Mouse (Mus musculus): ENCODE results near the gene Scnn1a. TPM values are rescaled to one million over a fixed set of nuclear protein-coding genes. Genes with fewer than 3 reads are reported as not detected.
A peak's percentile ranks its signal among the peaks of the same experiment; 100 is the strongest.

Gene Scnn1a
- polyA plus RNA-seq, 1 experiment, result 5.6 TPM

GRCm38 (mm10) chr6:125321114-125321855, 826 bp downstream of the Scnn1a start:
- TF ChIP-seq CTCF (IDR thresholded peaks at IDR 0.05; ENCODE audit: control insufficient read depth, insufficient read depth, low read length) (no peak), POLR2A (IDR thresholded peaks at IDR 0.05; ENCODE audit: borderline replicate concordance, control insufficient read depth, low read depth, low read length) (no peak)
- H3K4me1 ChIP-seq (ENCODE audit: control insufficient read depth, insufficient read depth, low read length), result no peaks in the 10 kb centered on the region
- H3K27ac ChIP-seq (ENCODE audit: control insufficient read depth, insufficient read depth, low read depth, low read length, poor library complexity), result no peak overlapping the region
- H3K4me3 ChIP-seq (replicated peaks; ENCODE audit: control insufficient read depth, low read depth, low read length), result no peak overlapping the region
- WGBS, result 63% methylated on average over 26 of the region's 26 CpGs

GRCm38 (mm10) chr6:125322794-125323193, 2.3 kb downstream of the Scnn1a start:
- no peak overlapping the region for H3K4me3 ChIP-seq (replicated peaks; ENCODE audit: control insufficient read depth, low read depth, low read length)
- TF ChIP-seq CTCF (IDR thresholded peaks at IDR 0.05; ENCODE audit: control insufficient read depth, insufficient read depth, low read length) (no peak), POLR2A (IDR thresholded peaks at IDR 0.05; ENCODE audit: borderline replicate concordance, control insufficient read depth, low read depth, low read length) (no peak)
- WGBS, result 80% methylated on average over 13 of the region's 13 CpGs

GRCm38 (mm10) chr6:125323547-125323946, 3.1 kb downstream of the Scnn1a start:
- no peak for TF ChIP-seq CTCF (IDR thresholded peaks at IDR 0.05; ENCODE audit: control insufficient read depth, insufficient read depth, low read length)
- no peak for TF ChIP-seq POLR2A (IDR thresholded peaks at IDR 0.05; ENCODE audit: borderline replicate concordance, control insufficient read depth, low read depth, low read length)
- WGBS, result 76% methylated on average over 6 of the region's 6 CpGs
- H3K27ac ChIP-seq (ENCODE audit: control insufficient read depth, insufficient read depth, low read depth, low read length, poor library complexity), result no peak overlapping the region
- H3K4me1 ChIP-seq (ENCODE audit: control insufficient read depth, insufficient read depth, low read length), result no peaks in the 10 kb centered on the region
- no peak overlapping the region for H3K4me3 ChIP-seq (replicated peaks; ENCODE audit: control insufficient read depth, low read depth, low read length)

More at GRCm38 (mm10) chr6:125322794-125323193, 2.3 kb downstream of the Scnn1a start:
- no peaks in the 10 kb centered on the region for H3K4me1 ChIP-seq (ENCODE audit: control insufficient read depth, insufficient read depth, low read length)
- no peak overlapping the region for H3K27ac ChIP-seq (ENCODE audit: control insufficient read depth, insufficient read depth, low read depth, low read length, poor library complexity)

- WGBS, result 77% methylated on average over 6 of the region's 6 CpGs
- no peak for TF ChIP-seq POLR2A (IDR thresholded peaks at IDR 0.05; ENCODE audit: borderline replicate concordance, control insufficient read depth, low read depth, low read length)
- TF ChIP-seq CTCF (IDR thresholded peaks at IDR 0.05; ENCODE audit: control insufficient read depth, insufficient read depth, low read length), result no peak
- no peak overlapping the region for H3K4me3 ChIP-seq (replicated peaks; ENCODE audit: control insufficient read depth, low read depth, low read length)
Observed at GRCm38 (mm10) chr6:125325337-125325736, 4.9 kb downstream of the Scnn1a start.

GRCm38 (mm10) chr6:125328243-125328642, 7.8 kb downstream of the Scnn1a start:
- no peak overlapping the region for H3K4me3 ChIP-seq (replicated peaks; ENCODE audit: control insufficient read depth, low read depth, low read length)
- peaks cover 2% of the 10 kb centered on the region; the same call in 1 of the 2 replicates for H3K4me1 ChIP-seq (ENCODE audit: control insufficient read depth, insufficient read depth, low read length)
- WGBS, result 73% methylated on average over 5 of the region's 5 CpGs
- peak; percentile 81 for TF ChIP-seq CTCF (IDR thresholded peaks at IDR 0.05; ENCODE audit: control insufficient read depth, insufficient read depth, low read length)
- no peak for TF ChIP-seq POLR2A (IDR thresholded peaks at IDR 0.05; ENCODE audit: borderline replicate concordance, control insufficient read depth, low read depth, low read length)
- no peak overlapping the region for H3K27ac ChIP-seq (ENCODE audit: control insufficient read depth, insufficient read depth, low read depth, low read length, poor library complexity)

More at GRCm38 (mm10) chr6:125325337-125325736, 4.9 kb downstream of the Scnn1a start:
- Histone ChIP-seq H3K27ac (ENCODE audit: control insufficient read depth, insufficient read depth, low read depth, low read length, poor library complexity) (no peak overlapping the region), H3K4me1 (ENCODE audit: control insufficient read depth, insufficient read depth, low read length) (no peaks in the 10 kb centered on the region)

- peak; percentile 58; the same call in 1 of the 2 replicates for TF ChIP-seq POLR2A (IDR thresholded peaks at IDR 0.05; ENCODE audit: borderline replicate concordance, control insufficient read depth, low read depth, low read length)
- no peak for TF ChIP-seq CTCF (IDR thresholded peaks at IDR 0.05; ENCODE audit: control insufficient read depth, insufficient read depth, low read length)
- no peak overlapping the region for H3K27ac ChIP-seq (ENCODE audit: control insufficient read depth, insufficient read depth, low read depth, low read length, poor library complexity)
Observed at GRCm38 (mm10) chr6:125330626-125331326, 10.3 kb downstream of the Scnn1a start.

GRCm38 (mm10) chr6:125333112-125333899, 12.8 kb downstream of the Scnn1a start:
- Histone ChIP-seq H3K4me1 (ENCODE audit: control insufficient read depth, insufficient read depth, low read length) (peaks cover 2% of the 10 kb centered on the region; the same call in 1 of the 2 replicates), H3K27ac (ENCODE audit: control insufficient read depth, insufficient read depth, low read depth, low read length, poor library complexity) (peak overlapping the region; percentile 30; the same call in 1 of the 2 replicates), H3K4me3 (replicated peaks; ENCODE audit: control insufficient read depth, low read depth, low read length) (no peak overlapping the region)
- no peak for TF ChIP-seq CTCF (IDR thresholded peaks at IDR 0.05; ENCODE audit: control insufficient read depth, insufficient read depth, low read length)
- no peak for TF ChIP-seq POLR2A (IDR thresholded peaks at IDR 0.05; ENCODE audit: borderline replicate concordance, control insufficient read depth, low read depth, low read length)
- 42% methylated on average over 14 of the region's 14 CpGs for WGBS

More at GRCm38 (mm10) chr6:125330626-125331326, 10.3 kb downstream of the Scnn1a start:
- peak overlapping the region; percentile 23 for H3K4me3 ChIP-seq (replicated peaks; ENCODE audit: control insufficient read depth, low read depth, low read length)
- 3% methylated on average over 39 of the region's 39 CpGs for WGBS
- H3K4me1 ChIP-seq (ENCODE audit: control insufficient read depth, insufficient read depth, low read length), result peaks cover 2% of the 10 kb centered on the region; the same call in 1 of the 2 replicates

Measured in bone marrow, adult 2 months (tissue).